Mouse (Mus musculus) embryo, embryonic 10.5 days (tissue): ENCODE results near the gene Mrrf.

Experiments
- DNase-seq: peaks from one replicate; pipeline ENCODE4 v3.0.0-alpha.2; 2015; ENCODE audit warnings: low spot score

The Mrrf gene

GRCm38 (mm10) chr2:36136300-36136941 lies at the start of gene Mrrf, which contains the start of gene Rbm18:
Mrrf (plus strand) TSS chr2:36136389.
Rbm18 (minus strand) TSS chr2:36136773.
- DNase-seq, result peak; percentile 94

DNA sequence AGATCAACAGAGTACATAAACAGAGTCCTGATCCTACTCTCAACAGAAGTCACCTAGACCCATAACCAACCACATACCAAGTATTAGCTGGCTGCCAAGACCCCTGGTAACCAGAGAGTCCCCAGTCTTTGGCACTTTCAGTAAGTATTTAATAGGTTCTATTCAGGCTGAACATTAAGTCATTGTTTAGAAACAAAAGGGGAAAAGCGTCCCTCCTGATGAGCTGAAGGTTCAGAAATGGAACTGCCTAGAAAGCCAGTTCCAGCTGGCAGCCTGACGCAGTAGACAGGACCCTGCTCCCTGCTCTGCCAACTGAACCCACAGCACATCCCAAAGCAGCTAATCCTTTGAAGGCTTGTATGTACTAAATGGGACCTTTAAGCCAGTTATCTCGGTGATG lies 47.0 kb upstream of the Mrrf start:
- DNase-seq, result no peak

DNA sequence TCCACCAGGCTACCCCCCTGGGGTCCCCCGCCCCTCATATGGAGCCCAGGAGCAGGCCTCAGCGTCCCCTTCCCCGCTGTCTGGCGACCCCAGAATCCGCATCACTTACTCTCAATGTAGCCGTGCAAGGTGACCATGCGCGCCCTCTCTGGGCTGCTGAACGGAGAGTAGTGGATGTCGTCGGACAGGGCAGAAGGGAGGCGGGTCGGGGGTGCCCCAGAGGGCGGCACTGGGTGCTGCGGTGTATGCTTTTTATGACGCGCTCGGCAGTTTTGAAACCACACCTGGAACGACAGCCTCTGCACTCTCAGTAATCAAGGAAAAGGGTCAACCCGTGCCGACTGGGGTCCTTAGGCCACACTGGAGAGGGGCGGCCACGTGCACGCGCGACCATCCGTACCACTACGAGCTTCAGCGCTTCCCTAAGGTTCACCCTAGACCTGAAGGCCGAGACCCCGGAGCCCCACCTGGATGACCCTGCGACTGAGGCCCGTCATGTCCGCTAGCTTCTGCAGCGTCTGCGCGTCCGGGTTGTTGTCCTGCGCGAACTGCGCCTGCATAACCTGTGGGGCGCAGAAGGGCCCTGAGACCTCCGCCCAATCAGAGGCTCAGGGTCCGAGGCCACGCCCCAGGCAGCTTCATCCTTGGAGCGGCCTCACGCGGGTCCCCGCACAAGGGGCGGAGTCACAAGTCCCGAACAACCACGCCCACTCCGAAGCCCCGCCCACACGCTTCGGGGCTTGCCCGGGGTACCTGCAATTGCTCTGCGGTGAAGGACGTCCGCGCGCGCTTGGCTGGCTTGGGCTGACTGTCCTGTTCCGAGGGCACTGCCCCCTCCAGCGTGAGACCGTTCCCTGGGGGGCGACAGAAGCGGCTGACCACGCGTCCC lies 45.1 kb upstream of the Mrrf start:
- DNase-seq, result peak; percentile 92

- no peak for DNase-seq
These were observed 43.4 kb upstream of the Mrrf start for GRCm38 (mm10) chr2:36092748-36093147.

DNA sequence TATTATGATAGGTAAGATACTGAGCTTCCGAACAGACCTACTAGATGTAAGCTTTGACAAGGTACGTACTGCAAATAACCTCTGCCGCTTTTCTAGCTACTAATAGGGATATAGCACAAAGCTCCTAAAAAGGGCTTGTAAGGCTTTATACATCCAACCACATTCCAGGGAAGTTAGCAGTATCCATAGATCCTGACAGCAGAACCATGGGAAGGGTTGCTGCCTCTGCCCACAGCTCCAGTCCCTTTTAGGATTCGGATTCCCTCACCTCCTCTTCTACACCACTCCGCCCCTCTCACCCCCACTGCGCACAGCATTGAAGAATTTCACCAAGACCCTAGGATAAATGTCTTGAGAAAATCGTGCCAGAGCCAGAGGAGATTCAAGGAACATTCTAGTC lies 42.9 kb upstream of the Mrrf start:
- peak; percentile 43 for DNase-seq

DNA sequence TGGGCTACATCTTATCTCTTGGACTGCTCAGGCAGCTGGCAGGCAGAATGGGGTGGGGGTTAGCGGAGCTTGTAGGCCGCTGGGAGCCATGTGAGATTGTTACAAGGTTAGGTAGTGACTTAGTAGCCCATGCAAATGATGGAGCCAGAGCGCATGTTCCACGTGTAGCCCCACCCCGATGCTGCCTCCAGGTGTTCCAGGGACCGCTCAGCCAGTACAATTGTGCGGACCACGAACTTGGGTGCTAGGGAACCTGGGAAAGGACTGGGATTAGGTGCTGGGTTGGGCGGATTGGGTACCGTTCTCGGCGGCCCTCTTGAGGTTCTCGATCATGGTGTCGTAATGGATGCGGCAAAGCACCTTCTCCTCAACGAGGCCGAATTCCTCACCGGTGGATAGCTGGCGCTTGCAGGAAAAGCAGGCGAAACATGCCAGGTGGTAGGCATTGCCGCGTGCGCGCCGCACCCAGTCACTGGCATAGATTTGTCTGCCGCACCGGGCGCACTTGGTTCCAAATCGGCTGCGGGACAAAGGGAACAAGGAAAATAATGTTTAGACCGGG lies 42.2 kb upstream of the Mrrf start:
- DNase-seq, result peak; percentile 4

DNA sequence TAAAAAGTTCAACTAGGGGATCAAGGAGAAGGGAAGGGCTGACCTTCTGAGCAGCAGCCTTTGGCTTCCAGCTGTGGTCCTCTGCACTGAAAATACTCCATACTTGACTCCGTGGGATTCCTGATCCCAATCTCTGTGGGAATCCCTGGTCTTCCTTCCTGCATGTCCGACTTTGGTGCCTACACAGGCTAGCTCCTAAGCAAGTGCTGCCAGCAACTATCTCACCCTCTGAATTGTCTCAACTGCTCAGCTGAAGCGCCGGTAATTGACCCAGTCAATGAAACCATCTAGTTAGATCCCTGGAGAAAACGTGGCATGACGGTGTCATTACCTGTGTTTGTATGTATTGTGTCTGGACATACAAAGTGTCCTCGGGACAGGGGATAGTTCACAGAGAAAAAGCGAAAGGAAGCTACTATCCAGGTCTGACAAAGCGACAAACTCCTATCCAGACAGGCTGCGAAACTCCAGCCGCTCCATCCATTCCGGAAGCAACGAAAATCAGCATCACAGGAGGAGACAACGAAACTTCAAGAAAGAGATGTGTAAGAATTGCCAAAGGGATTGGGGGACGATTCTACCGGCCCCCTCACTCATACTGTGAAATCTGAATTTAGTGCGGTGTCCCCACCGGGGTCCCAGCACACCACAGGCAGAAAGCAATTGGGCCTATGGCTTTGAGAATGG lies 38.9 kb upstream of the Mrrf start:
- peak; percentile 57 for DNase-seq

DNA sequence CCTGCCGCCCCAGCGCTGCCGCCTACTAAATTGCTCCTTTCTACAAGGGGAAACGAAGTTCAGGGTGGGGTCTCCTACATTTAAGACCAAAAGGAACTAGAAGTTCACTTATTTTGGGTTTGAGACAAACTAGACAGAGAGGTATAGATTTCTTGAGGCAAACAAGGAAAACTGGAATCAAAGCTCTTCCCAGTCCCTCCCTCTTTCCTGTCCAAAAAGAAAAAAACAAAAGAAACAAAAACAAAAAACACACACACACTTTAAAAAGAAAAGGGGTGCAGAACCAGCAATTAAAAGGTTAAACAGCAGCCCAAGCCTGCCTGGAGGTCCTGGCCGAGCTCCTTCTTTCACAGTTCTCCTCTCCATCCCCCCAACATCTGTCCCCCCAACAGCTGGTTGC lies 38.2 kb upstream of the Mrrf start:
- no peak for DNase-seq

- peak; percentile 60 for DNase-seq
These were observed 36.5 kb upstream of the Mrrf start for GRCm38 (mm10) chr2:36099739-36100138.

DNA sequence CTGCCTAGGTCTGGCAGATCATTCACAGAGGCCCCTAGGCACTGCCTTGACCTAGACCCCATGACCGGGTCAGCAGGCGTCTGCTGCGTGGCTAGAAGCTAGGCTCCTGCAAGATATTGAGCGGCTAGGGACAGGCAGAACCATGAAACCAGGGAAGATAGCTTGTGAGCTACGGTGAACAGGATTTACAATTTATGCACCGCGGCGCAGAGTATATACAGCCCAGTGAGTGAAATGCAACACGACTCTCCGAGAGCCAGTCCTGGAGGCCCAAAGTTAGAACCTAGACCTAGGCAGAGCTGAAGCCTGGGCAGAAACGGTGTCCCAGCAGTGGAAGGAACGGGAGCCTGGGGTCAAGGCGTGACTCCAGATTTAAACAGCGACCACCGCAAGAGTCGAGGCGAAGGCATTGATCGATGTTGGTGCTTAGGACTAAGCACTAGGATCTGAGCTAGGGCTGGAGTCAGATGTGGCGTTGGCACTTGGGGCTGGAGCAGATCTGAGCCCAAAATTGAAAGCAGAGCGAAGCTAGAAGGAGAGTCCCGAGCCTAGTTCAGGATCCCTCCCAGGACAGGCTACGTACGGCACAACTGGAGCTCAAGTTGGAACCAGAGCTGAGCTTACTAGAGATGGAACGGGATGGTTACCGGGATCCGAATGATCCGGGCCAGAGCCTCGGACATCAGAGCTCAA lies 34.2 kb upstream of the Mrrf start:
- DNase-seq, result peak; percentile 65

DNA sequence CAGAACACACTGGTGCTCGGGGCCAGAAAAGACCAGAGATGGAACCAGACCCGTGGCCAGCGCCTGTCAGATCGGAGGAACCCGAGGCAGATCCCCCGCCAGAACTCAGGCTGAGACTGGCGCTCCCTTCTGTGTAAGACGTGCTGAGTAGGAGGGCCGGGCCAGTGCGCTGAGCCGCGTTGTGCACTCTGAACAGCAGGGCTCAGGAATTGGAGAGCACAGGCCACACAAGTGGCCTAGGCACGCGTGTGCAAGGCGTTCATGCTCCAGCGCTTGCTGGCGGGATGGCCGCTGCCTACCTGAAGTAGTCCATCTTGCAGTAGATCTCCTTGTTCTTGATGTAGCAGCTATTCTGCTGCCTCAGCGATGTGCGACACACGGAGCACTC lies 33.6 kb upstream of the Mrrf start:
- no peak for DNase-seq

- peak; percentile 27 for DNase-seq
These were observed 33.1 kb upstream of the Mrrf start for GRCm38 (mm10) chr2:36103069-36103554.

DNA sequence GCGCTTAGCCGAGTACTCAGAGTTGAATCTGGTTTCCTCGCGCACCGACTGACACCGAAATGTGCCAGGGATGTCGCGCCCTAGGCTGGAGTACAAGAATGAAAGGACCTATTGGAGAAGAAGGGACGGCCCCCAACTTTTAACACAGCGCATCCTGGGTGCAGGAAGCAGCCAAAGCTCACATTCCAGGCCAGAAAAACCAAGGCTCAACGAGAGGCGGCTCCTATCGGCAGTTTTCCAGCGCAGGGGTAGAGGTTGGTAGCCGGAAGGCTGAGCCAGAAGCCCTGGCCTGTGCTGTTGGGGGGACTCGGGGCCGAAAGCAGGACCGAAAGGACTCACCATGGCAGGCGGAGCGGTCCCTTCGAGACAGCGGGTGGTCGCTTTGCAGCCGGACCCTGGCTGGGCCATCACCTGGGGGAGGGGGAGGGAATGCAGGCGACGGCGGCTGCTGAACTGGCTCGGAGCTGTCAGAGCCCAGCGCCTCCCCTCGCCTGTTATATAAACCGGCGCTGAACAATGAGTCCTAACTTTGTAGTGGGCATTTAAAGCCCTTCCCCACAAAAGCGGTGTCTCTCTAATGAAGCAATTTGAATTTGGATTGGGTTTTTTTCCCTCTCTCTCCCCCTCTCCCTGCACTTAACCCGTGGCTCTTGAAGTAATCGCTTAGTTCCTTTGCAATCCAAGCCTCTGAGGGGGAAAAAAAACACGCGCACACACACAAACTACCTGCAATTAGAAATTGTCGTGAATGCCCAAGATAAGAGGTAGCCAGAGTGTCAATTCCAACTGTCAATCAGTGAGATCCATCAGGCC lies 32.4 kb upstream of the Mrrf start:
- peak; percentile 67 for DNase-seq

DNA sequence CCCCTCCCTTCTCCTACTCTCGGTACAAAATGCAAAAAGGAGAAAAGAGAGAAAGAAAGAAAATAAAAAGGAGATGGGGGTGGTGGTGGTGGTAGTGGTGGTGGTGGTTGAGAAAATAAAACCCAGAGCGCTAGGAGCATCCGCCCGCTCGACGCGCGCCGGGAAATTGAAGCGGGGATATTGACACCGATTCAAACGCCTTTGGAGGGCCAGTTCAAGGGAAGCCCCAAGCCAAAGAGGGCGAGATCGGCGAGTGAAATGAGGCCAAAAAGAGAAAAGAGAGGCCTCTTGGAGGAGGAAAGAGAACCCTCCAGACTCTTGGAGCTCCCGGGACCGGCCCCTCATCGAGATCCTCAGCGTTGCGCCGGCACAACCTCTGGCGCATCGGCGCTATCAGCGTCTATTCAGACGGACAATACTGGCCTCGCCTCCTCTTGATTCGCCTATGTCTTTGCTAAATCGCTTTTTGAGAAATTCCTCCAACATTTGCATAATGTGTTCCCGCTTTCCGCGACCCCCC lies 31.7 kb upstream of the Mrrf start:
- peak; percentile 65 for DNase-seq

GRCm38 (mm10) chr2:36104956-36105741 lies 31.0 kb upstream of the Mrrf start, which contains the start of gene Lhx6:
Lhx6 (minus strand) TSS chr2:36105408.
- no peak for DNase-seq

- peak; percentile 13 for DNase-seq
These were observed 27.6 kb upstream of the Mrrf start for GRCm38 (mm10) chr2:36108615-36109014.

DNA sequence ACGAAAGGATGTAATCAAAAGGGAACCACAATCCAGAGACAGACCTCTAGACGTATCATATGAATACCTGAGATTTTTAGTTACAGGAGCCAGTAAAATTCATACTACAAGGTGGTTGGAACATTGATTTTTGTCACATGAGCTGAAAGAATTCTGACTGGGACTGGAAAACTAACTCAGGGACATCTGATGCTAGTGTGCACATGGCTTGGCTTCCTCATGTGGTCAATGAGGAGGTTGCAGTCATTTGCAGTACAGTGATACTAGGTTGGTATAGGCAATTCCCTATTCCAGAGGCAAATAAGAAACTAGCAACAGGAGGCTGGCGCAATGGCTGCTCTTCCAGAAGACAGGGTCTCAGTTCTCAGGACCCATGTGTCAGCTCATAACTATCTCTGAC lies 23.6 kb upstream of the Mrrf start:
- no peak for DNase-seq

DNA sequence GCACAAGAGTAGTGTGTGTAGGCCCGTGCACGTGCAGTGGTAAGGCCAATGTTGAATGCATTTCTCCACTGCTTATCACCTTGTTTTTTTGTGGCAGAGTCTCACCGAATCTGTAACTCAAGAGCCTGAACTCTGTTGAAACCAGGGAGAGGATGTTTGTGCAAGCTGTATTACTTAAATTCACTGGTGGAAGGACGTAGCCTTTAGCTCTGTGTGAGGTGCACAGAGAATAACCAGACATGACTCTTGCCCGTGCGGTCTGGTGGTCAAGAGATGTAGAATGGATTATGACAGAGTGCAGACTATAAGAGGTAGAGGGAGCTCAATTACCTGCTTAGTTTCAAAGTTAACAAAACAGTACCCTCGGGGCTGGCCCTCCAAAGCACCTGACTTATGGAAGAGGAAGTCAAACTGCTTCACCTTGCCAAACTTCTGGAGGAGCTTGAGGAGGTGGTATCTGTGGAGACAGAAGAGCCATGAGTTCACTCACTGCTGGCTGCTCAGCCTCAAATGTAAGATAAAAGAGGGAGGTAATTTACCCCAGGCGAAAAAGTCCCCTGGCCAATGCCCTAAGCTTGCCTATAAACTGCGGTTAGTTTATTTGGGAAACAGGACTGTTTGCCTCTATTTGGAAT lies 9.3 kb upstream of the Mrrf start:
- no peak for DNase-seq

GRCm38 (mm10) chr2:36127973-36128372 lies 8.2 kb upstream of the Mrrf start:
- no peak for DNase-seq
